Mouse (Mus musculus): ENCODE data around the gene Mpg. TPM values are rescaled to one million over a fixed set of nuclear protein-coding genes. Genes with fewer than 3 reads are reported as not detected.
A peak's percentile ranks its signal among the peaks of the same experiment; 100 is the strongest.

Gene Mpg
- total RNA-seq, 2 experiments from 2014 or later, result 19.7 to 21.4 TPM

DNA sequence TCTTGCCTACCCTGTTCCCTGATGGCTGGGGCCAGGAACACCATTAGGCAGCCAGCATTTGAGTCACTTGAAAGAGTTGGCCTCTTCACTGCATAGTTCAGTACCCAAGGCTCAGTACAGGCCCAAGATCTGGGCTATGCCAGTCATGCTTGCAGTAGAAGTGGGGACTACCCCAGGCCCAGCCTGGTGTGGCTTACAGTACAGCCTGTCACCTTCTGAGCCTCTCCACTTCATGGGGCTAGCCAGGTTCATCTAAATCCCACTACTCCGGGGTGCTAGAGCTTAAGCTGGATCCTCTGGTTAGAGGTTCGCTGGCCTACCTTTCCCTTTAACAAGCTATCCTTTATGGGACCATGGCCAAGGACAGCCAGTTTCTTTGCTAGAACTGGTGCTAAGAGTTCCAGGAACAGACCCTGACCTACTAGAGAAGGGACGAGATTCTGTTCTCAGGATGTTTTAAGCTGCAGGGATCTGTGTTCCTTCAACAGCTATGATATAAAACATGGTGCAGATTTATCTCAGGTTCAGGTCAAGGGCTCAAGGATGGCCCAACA is 2.1 kb downstream of the Mpg start:
- no peak for DNase-seq (ENCODE audit: low spot score in 2 of 2)

DNA sequence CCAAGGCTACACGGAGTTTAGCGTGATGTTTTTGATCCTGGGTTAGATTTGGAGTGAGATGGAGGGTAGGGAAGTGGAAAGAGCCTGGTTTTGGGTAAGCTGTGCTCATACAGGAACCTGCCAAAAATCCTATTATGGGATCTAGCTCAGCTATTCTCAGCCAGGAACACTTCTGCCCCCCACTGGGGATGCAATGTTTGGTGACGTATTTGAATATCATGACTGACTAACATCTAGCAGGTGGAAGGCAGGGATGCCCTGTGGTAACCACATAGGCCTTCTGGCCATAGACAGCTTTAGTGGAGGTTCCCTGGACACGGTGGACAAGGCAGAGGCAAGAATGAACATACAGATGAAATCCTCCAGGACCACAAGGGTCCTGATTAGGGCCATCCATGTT is 3.9 kb downstream of the Mpg start:
- DNase-seq (ENCODE audit: low spot score in 2 of 2), result no peak

DNA sequence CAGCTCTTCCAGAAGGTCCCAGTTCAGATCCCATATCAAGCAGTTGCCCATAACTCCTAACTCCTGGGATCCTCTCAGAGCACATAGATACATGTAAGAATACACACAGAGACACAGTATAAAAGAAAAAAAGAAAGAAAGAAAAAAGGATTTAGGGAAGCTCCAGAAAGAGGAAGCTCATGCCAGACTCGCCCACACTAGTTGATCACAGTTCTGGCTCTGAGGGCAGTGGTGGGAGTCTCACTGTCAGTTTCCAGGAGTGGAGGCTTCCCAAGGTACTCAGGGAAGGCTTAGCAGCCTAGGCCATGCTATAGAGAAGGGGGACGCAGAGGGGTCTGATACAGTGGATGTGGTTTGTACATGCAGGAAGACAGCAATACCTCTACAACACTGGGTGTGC is 4.8 kb downstream of the Mpg start:
- DNase-seq (ENCODE audit: low spot score in 2 of 2), result no peak

DNA sequence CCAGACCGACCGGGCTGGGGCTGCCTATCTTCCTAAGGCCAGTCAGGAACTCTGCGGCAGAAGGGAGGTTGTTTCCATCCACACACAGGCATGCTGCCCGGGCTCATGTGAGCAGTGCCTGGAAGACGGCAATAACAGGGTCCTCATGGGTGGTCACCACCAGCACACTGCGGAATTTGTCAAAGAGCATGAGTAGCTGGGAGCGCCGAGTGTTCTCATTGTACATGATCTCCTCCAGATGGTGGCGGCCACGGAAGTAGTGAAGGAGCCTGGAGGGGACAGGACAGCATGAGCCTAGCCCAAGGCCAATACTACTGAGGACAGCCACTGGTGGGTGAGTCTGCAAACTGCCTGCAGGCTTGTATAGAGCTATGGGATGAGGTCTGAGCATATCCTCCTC is 6.5 kb downstream of the Mpg start:
- DNase-seq (ENCODE audit: low spot score in 2 of 2), result no peak

DNA sequence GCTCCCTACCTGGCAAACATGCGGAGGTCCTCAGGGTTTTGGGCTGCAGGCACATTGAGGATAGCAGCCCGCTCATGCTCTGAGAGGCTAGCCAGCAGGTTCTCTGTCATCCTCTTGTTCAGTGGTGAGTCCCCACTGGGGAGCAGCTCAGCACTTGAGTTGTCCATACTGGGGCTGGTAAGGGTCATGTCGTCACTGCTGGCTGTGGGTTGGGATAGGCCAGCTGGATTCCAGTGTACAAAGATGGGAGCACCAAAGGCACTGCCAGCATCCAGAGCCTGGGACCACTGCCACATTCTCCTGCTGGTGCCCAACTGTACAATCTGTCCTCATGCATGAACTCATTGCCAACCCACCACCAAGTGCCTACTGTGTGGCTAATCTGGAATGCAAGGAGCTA is 7.6 kb downstream of the Mpg start:
- peak; percentile 58 to 68 for DNase-seq (ENCODE audit: low spot score in 2 of 2)

DNA sequence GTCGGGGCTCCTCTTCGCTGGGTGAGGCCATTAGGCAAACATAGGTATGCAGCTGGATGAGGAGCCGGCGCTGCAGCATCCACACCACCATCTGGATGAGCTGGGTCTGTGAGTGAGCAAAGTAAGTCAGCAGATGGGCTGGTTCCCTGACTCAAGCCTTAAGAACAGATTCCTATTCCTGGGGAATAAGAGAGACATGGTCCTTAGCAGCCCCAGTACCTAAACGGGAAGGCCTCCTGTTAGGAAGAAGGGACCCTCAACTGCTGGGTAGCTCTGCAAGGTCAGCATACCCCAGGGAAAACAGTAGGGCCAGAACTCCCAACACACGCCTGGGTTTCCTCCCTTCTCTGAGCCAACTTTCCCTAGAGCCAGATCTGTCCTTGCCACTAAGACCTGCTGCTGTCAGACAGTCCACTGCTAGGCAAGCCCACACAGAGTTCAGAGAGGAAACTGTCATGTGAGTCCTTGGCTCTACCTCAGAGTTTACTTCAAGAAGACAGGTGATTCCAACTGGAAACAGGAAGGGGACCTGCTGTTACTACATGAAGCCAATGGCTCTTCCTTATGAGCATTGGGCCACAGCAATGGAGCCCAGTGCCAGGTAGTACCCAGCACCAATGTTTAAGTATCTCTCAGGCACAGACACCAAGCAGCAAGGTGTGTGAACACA is 8.6 kb downstream of the Mpg start:
- no peak for DNase-seq (ENCODE audit: low spot score in 2 of 2)

DNA sequence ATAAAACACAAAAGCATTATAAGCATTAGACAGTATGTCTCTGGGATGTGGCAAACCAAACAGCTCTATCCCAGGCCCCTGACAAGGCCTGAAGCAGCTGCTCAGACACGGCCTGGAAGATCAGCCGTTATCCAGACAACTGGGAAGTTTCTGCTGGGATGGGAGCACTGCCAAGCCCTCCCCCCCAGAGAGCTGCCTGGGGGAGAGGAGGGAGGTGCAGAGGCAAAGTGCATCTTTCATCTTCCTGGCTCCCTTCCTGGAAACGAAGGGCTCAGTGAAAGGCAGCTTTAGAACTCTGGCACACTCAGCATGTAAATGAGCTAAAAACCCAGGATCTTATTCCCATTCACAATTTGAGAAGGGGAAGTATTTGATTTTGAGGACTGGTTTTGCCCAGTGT is 9.3 kb downstream of the Mpg start:
- peak; percentile 74 to 84 for DNase-seq (ENCODE audit: low spot score in 2 of 2)

DNA sequence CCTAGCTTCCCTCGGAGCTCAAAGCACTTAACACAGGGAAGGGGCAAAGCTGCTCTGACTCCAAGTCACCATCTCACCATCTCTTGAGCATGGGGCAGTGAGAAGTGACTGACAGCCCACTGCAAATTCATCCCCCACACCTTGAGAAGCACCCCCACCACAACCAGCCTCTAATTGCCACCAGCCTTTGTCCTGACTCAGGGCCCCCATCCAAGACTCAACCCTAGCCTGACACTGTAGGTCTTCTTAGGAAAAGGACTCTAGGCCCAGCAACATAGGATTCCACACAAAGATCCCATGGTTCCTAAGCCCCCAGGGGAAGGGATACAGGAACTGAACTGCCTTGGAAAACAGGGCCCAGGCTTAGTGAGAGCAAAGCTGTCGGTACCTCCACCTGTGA is 9.8 kb downstream of the Mpg start:
- DNase-seq (ENCODE audit: low spot score in 2 of 2), result no peak

DNA sequence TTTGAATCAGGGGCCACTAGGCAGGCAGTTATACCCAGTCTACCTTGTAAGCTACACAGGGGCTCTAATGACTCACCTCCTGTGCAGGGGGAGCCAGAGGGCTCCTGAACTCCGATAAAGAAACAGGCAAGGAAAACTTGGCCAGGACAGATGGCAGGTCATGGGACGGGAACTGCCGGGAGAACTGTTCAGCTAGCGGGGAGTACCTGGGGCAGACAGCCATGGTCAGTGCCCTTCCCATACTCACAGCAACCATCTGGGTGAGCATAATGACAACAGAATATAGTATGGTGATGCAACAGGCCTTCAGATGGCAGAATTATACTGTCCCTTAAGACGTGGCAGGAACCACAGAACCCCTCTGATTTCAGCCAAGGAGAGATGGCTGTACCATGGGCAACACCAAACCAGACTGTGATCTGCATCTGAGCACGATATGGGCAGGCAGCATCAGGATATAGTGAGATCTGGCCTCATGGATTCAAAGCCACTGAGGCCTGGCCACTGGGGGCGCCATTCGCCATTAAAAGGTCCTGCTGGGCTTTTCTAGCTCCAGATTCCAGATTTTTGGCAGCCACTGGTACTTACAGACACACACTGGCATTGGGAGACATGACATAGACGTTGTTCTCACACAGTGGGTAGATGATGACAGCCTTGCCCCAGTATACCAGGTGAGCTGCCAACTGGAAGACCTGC is 10.6 kb downstream of the Mpg start:
- DNase-seq (ENCODE audit: low spot score in 2 of 2), result peak in 1 of 2 experiments; percentile 67

DNA sequence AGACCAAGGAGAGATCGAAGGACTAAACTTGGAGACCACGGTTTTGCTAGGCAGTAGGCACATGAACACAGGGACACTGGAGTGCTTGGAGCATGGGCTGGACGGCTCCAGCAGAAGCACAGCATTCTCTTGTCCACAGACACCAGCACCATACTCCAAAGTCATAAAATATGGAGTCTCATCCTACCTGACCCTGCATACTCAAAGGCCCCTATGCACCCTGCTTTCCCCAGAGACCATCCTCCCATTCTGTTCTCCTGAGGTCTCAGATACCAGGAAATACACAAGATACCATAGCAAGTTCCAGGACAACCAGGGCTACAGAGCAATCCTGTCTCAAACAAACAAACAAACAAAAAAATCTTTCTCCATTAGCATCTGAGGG is 11.1 kb downstream of the Mpg start:
- DNase-seq (ENCODE audit: low spot score in 2 of 2), result no peak

DNA sequence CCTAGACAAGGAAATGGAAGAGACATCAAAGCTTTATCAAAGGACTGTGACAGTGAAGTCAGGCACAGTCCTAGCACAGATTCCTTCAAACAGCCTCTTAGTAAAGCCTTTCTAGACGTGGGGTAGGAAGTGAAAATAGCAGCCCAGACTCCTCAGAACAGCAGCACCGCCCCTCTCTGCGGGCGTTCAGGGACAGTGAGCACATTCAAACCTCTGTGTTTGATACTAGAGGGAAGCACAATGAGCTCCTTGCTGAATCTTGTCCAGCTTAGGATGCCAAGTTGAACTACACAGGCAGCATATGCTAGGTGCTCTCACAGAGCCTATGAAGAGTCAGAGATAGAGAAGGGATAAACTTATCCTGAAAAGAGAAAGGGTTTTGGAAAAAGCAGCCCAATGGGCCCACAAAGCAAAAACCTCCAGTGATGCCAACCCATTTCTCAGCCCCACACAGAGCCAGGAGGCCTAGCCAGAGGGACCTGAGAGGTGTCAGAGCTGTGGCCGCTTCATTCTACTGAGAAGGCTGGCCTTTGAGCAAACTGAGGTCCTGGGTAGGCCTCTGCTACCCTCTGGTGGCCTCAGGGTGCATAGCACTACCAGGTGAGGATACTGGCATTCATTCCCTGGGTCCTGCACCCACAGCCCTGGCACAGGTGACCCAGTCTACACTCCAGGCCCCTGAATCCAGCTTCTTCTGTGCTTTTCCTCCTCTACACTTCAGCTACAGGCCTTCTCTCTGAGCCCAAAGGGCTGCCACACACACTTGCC is 12.0 kb downstream of the Mpg start:
- peak in 1 of 2 experiments; percentile 74 for DNase-seq (ENCODE audit: low spot score in 2 of 2)

DNA sequence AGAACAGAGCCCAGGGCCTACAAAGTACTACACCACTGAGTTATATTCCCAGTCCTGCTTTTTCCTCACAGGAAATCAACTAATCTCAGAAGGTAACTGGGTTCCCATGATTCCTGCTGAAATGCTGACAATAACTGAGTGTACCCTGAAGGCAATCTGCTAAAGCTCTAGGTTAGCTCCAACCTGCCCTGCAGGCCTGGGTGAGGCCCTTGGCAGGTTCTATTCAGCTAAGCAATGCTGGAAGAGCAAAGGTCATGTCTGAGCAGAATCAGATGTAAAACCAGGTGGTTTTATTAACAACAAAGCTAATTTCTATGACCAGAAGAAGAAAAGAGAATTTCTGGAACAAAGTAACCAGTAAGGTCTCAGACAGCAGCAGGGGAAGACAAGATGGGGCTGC is 15.1 kb downstream of the Mpg start:
- DNase-seq (ENCODE audit: low spot score in 2 of 2), result no peak

DNA sequence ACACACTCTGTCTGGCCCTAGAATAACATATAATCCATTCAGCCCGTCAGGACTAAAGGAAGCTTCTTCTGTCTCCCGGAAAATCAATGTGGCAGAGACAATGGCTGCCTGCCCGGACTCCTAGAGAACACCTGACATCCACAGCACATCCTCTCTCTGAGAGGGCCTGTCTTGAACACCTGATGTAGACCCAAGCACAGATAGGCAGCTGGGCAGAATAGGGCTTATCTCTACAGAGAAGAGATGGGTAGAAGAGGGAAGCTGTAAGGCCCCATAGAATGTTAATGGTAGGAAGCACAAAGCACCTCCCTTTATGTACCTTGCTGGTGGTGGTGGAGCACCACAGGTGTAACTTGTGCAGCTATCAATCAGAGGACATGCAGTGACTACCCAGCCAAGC is 15.9 kb downstream of the Mpg start:
- DNase-seq (ENCODE audit: low spot score in 2 of 2), result no peak

DNA sequence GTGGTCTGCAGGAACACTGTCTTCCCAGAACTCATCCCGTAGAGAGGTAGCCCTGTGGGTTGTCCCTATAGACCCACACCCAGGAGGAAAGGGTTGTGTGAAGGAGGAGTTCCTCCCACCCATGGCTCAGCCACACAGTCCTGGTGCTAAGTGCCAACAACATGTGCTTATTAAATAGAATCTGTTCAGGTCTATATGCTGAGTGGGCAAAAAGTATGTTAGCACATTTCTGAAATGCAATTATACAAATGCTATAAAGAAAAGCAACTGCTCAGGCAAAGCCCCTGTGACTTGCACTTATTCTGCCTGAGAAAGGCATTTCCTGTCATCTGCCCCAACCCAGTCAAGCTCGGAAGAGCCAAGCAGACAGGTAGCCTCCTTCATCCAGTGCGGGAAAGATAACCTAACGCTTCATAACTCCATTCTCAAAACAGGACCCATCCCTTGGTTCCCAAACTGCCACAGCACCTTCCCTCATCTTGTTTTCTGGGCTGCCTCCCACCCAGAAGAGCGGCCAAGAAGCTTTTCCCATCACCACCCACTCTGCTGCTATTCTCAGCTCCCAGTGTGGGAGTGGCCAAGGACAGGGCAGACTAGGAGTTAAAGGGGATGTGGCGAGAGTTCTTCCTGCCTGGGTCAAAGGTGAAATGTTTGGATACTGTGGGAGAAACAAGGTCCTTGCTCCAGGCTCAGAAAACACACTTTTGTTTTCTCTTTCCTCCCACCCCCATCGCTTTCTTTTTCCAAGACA is 17.1 kb downstream of the Mpg start:
- no peak for DNase-seq (ENCODE audit: low spot score in 2 of 2)

DNA sequence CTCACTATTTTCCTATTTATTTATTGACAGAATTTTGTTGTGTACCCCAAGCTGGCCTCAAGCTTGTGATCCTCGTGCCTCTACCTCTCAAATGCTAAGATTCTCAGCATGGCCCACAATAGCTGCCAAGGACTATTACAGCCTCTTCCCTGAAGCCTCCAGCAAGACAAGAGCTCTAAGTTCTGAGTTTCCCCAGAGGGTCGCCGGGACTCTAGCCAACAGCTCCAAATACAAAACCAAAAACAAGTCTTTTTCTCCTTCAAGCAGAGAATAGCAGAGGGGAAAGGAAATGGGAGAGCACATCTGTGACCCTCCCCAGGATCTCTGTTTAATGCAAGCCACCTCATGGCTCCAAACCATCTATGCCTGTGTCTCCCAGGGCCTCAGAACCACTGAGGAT is 17.8 kb downstream of the Mpg start:
- DNase-seq (ENCODE audit: low spot score in 2 of 2), result no peak

DNA sequence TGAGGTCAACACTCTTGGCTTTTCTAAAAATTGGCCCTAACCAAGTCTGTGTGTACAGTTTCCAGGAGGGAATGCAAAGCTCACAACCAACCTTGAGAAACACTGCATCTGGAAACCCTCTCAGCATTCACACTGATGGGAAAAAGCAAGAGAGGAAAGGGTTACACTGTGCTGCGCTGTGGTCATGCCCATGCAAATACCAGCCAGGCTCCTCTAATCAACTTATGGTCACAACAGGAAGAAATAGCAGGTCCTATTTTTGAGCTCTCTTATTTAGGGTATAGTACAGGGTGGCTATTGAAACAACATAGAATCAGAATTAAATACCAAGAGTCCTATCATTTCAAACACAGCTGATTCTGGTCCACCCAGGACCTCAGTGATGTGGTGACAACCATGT is 18.3 kb downstream of the Mpg start:
- DNase-seq (ENCODE audit: low spot score in 2 of 2), result no peak

DNA sequence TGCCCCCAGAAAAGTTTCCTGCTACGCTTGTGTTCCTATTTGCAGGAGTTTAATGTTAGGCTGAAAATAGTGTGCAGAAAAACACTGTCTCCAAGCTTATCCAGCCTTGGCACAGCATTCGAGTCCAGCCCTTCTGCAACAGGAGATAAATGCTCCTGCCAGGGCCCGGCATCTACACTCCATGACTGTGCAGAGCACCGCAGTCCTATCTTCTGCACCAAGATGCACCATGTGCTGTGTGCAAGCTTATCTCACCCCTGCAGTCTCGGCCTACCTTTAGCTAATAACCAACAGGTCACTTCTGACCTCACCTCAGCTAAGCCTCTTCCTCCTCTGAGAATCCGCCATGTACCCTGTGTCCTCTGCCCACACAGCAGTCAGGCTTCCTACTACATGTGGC is 19.3 kb downstream of the Mpg start:
- DNase-seq (ENCODE audit: low spot score in 2 of 2), result no peak

DNA sequence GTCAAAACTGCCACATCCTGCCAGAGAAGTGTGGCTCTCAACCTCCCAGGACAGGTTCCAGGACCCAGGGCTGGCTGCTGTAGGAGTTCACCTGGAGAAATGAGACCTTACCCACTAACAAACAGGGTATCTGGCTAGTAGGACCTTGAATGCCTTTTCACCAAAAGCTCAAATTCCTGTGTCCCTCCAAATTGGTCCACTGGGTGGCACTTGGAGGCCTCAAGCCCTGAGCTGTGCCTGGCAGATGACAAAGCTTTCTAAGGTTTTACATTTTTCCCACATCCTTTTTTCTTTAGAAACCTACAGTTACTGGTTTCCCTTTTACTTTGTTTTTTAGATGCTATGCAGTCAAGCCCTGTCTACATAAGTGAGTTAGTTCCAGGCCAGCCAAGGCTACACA is 20.8 kb downstream of the Mpg start:
- DNase-seq (ENCODE audit: low spot score in 2 of 2), result no peak

DNA sequence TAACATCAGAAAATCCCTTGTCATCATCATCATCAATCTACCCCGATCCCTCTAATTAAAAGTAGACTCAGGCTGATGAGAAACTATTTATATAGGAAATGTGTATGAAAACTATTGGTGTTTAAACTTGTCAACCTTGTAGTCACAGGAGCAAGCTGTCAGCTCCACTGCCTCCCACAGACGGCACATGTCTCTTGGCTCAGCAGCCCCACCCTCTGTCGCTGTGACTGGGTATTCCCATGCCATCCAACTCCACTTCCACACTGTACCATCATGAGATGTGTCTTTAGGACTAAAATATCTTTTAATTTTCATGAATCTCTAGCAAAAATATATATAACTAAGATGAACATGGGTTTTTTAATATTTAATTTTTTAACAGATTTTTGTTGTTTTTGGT is 22.0 kb downstream of the Mpg start:
- DNase-seq (ENCODE audit: low spot score in 2 of 2), result peak in 1 of 2 experiments; percentile 66

DNA sequence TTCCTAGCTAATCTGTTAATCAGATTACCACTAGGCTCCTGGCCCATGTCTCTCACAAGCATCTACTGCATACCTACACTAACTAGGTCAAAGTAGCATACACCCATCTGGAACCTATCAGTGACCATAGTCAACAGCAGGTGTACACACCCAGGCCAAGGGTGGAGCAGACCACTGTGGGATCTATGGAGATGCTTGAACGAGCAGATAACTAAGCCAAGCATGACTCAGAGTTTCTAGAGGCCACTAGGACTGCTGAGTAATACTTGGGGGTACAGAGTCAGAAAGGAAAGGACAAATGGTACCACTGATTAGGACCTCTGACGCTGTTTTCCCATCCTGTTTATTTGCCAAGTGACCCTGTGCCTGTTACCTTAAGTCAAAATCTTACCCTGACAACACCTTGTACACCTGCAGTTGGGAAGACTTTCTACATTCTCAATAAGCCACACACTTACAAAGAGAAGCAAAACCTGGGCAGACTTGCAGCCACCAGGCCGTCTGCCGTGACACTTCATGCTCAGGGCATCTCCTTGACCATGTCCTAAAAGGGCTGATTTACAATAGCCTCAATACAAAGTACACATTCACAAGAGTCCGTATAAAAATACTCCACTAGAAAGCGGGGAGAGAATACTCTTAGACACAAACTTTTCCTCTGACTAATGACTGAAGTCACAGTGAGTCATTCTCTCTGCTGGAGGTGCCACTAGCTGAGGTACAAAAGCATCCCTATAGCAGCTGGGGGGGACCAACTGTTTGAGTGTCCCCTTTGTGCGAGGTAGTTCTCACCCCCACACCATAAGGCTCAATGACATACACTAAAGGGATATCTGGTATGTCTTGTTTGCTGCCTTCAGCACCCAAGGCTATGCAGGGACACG is 24.8 kb downstream of the Mpg start:
- DNase-seq (ENCODE audit: low spot score in 2 of 2), result no peak

Data from layer of hippocampus, postnatal 14 days (tissue).